Mouse (Mus musculus) hindbrain, embryonic 12.5 days (tissue): ENCODE measurements around the gene Entpd7. TPM values are rescaled to one million over a fixed set of nuclear protein-coding genes. Genes with fewer than 3 reads are reported as not detected.
A peak's percentile ranks its signal among the peaks of the same experiment; 100 is the strongest.

Experiments
- ATAC-seq: fragments of 200-750 bp; cut with Nextera tagmentation; 2 replicates; pipeline ENCODE4 v1.8.0; 2017; ENCODE audit warnings: moderate TSS enrichment; ENCODE audit not compliant: low FRiP score
- H3K27ac ChIP-seq: fragments of 300-500 bp; sonication (generic); 2 replicates; pipeline ENCODE4 v1.5.1; 2016; ENCODE audit warnings: mild to moderate bottlenecking
- H3K27me3 ChIP-seq: fragments of 300-500 bp; sonication (generic); 2 replicates; pipeline ENCODE4 v1.6.1; 2016; ENCODE audit warnings: mild to moderate bottlenecking
- H3K36me3 ChIP-seq: fragments of 300-500 bp; sonication (generic); 2 replicates; pipeline ENCODE4 v1.6.1; 2016; ENCODE audit warnings: mild to moderate bottlenecking
- H3K4me1 ChIP-seq: fragments of 300-500 bp; sonication (generic); 2 replicates; pipeline ENCODE4 v1.6.1; 2016
- H3K4me2 ChIP-seq: fragments of 300-500 bp; sonication (generic); replicated peaks from 2 replicates; pipeline ENCODE4 v1.6.1; 2016; ENCODE audit warnings: mild to moderate bottlenecking
- H3K4me3 ChIP-seq: fragments of 300-500 bp; sonication (generic); 2 replicates; pipeline ENCODE4 v1.5.1; 2016; ENCODE audit warnings: mild to moderate bottlenecking
- H3K9ac ChIP-seq: fragments of 300-500 bp; sonication (generic); 2 replicates; pipeline ENCODE4 v1.6.1; 2016; ENCODE audit warnings: mild to moderate bottlenecking, moderate library complexity
- H3K9me3 ChIP-seq: fragments of 300-500 bp; sonication (generic); replicated peaks from 2 replicates; pipeline ENCODE4 v1.6.1; 2016; ENCODE audit warnings: mild to moderate bottlenecking
- WGBS: fragments of 180-500 bp; shearing (Covaris S2); methylation state at CpG from one replicate; pipeline ENCODE4 v1.1.7; 2016; 5-methylcytosine and 5-hydroxymethylcytosine counted together
- polyA plus RNA-seq: library from polyadenylated mRNA; unstranded; fragments of >200 nt; fragmentation: Nextera tagmentation; extraction: Ambion mirVana; gene quantifications from 2 replicates; pipeline ENCODE4 v1.2.1, GENCODE M21; 2016

The Entpd7 gene
- polyA plus RNA-seq, 1 experiment from 2014 or later = 10.5 TPM

DNA sequence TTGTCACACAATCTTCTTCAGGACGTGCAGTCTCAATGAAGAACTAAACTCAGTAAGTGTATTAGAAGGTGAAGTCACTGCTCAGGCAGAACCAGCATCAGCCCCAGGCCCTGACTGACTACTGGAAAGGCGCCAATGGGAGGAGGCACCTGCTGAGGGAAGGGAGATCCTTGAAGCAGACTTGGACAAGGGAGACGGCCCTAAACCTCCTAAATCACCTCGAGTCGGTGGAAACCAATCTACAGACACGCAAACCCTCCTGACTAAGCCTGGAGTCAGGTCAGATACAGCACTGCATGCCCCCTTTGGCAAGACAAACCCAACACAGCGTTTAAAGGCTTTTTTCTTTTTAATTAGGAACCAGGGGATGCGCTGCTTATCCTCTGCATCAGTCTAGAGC lies 26.0 kb upstream of the Entpd7 start:
- 87% methylated on average over 8 of the region's 8 CpGs for WGBS

DNA sequence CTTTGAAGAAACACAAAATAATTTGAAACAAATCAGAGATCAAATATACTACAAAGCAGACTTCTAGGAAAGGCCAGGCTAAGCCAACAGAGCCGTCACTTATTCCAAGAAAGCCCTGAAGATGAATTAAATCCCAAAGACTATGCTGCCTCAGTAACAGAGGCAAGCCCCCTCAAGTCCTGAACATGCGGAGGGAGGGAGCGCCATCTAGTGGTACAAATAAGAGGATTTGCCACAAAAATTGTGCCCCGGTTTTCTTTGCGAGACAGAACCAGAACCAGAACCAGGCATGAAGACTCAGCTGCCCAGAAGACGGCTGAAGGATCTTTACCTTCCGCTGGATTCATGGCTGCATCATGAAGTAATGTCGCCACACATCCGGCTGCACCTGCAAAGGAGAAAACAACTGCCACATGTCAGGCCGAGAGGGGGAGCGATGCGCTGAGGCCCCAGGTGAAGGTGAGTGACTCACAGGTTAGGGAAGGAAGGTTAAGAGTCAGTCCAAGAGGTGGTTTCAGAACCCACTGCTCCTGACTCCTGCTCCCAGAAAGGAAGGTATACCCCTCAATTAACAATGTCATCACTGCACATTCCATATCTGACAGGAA lies 23.9 kb upstream of the Entpd7 start:
- Histone ChIP-seq H3K4me3 (no peak overlapping the region), H3K4me1 (peaks cover 7% of the 10 kb centered on the region), H3K9ac (no peak overlapping the region), H3K9me3 (no peaks in the 10 kb centered on the region), H3K4me2 (no peak overlapping the region), H3K27ac (no peak overlapping the region), H3K36me3 (peaks cover 15% of the 10 kb centered on the region), H3K27me3 (no peaks in the 10 kb centered on the region)
- 54% methylated on average over 12 of the region's 12 CpGs for whole genome bisulfite sequencing
- ATAC-seq = no peak

More for the DNA sequence above, 26.0 kb upstream of the Entpd7 start:
- no peak overlapping the region for H3K4me3 ChIP-seq
- no peaks in the 10 kb centered on the region for H3K27me3 ChIP-seq
- peaks cover 15% of the 10 kb centered on the region for H3K36me3 ChIP-seq
- no peak overlapping the region for H3K9ac ChIP-seq
- peaks cover 7% of the 10 kb centered on the region for H3K4me1 ChIP-seq
- no peaks in the 10 kb centered on the region for H3K9me3 ChIP-seq
- H3K27ac ChIP-seq = no peak overlapping the region
- no peak overlapping the region for H3K4me2 ChIP-seq
- no peak for ATAC-seq

DNA sequence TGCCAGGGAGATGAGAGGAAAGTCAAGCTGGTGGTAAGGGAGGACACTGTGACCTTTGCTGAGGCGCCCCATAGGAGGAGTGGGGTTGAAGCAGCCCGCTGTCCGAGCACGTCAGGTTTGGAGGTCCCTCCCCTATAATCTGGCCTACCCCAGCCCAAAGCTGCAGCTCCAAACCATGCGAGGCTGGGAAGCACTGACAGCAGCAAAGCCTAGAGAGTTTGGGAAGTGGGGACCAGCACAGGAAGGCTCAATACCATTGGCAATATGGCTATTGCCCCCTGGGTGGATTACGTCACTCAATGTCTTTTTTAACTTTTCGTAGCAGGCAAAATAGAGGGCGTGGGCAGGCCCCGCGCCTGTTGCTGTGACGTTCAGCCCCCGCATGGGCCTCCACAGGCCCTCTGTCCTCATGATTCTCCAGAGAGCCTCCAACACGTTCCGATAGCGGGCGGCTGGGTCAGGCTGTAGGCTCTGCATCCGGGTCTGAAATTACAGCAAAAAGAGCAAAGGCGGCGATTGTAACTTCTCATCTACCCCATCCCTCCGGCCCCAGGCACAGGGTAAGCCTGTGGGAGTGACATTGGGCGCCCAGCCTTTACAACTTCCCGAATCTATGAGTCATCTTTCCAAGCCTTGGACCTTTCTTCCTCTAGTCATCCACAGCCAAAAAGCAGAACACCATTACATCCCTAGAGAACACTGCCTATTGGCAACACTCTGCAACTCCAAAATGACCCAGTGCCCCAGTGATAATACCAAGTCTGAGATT lies 22.6 kb upstream of the Entpd7 start:
- no peak overlapping the region for H3K9ac ChIP-seq
- H3K9me3 ChIP-seq = no peaks in the 10 kb centered on the region
- 83% methylated on average over 22 of the region's 22 CpGs for WGBS

GRCm38 (mm10) chr19:43667430-43667809 lies 22.1 kb upstream of the Entpd7 start:
- Histone ChIP-seq H3K4me1 (peaks cover 2% of the 10 kb centered on the region), H3K27ac (no peak overlapping the region), H3K36me3 (peaks cover 15% of the 10 kb centered on the region), H3K9ac (no peak overlapping the region), H3K4me2 (no peak overlapping the region), H3K4me3 (no peak overlapping the region), H3K27me3 (no peaks in the 10 kb centered on the region), H3K9me3 (no peaks in the 10 kb centered on the region)
- no peak for ATAC-seq
- WGBS = 69% methylated on average over 4 of the region's 4 CpGs

More for the DNA sequence above, 22.6 kb upstream of the Entpd7 start:
- no peak overlapping the region for H3K4me3 ChIP-seq
- H3K4me1 ChIP-seq = peaks cover 7% of the 10 kb centered on the region
- H3K36me3 ChIP-seq = peaks cover 15% of the 10 kb centered on the region
- ATAC-seq = no peak
- no peaks in the 10 kb centered on the region for H3K27me3 ChIP-seq
- H3K4me2 ChIP-seq = no peak overlapping the region
- no peak overlapping the region for H3K27ac ChIP-seq

DNA sequence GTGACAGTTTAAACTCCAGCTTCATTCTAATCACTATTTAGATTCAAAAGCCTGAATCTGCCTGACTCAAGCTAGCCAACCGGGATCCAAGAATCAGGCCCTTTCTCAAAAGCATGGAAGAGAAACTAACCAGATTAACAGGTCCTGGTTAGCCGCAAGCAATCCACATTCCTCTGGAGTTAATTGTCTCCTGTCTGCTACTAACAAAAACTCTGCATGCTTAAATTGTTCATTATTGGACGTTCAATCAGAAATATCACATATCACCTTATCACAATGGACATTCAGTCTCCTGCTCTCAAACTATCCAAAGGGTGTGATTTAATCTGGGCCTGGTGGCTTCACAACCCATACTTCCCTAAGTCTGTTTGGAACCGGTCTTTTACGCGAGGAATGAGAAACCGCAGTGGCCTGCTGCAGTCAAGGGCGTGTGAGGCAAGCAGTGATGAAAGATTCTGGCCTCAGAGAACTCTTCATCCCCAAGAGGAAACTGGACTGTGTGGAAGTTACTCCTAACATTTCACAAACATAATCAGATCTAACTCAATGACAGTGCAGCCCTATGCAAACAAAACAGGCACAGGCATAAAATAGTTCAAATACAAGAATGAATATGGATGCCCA lies 20.2 kb upstream of the Entpd7 start:
- H3K4me2 ChIP-seq = no peak overlapping the region
- no peak overlapping the region for H3K9ac ChIP-seq
- peaks cover 15% of the 10 kb centered on the region for H3K4me1 ChIP-seq
- no peaks in the 10 kb centered on the region for H3K9me3 ChIP-seq
- H3K4me3 ChIP-seq = no peak overlapping the region
- H3K27ac ChIP-seq = no peak overlapping the region
- H3K36me3 ChIP-seq = peaks cover 2% of the 10 kb centered on the region
- H3K27me3 ChIP-seq = no peaks in the 10 kb centered on the region
- WGBS = 76% methylated on average over 8 of the region's 8 CpGs
- ATAC-seq = no peak

DNA sequence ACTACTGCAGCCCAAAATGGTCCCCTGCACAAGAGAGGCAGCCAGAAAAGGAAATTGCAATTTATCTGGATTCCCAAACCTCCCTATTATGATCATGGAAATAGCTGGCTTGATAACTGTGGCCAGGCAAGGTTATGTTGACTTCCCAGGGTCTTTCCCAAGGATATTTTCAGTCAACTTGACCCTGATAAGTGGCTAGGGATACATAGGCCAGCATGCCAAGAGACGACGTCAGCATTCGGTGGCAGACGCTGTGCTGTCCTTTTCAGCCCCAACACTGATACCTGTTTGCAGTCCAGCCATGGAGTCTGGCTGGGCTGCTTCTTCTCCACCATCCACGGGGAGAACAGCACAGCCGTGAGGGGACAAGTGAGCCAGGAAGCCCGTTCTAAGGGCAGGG lies 18.4 kb upstream of the Entpd7 start:
- Histone ChIP-seq H3K27me3 (no peaks in the 10 kb centered on the region), H3K4me1 (peaks cover 21% of the 10 kb centered on the region), H3K4me3 (no peak overlapping the region), H3K27ac (no peak overlapping the region), H3K9ac (no peak overlapping the region), H3K9me3 (no peaks in the 10 kb centered on the region), H3K36me3 (no peaks in the 10 kb centered on the region), H3K4me2 (no peak overlapping the region)
- no peak for ATAC-seq
- WGBS = 82% methylated on average over 7 of the region's 7 CpGs

GRCm38 (mm10) chr19:43673513-43674315 lies 15.8 kb upstream of the Entpd7 start:
- H3K4me1 ChIP-seq = peaks cover 28% of the 10 kb centered on the region
- no peaks in the 10 kb centered on the region for H3K9me3 ChIP-seq
- no peak for ATAC-seq
- no peak overlapping the region for H3K27ac ChIP-seq
- WGBS = 11% methylated on average over 21 of the region's 21 CpGs
- peak overlapping the region; percentile 66 for H3K4me2 ChIP-seq
- H3K4me3 ChIP-seq = peak overlapping the region; percentile 97
- peak overlapping the region; percentile 91 for H3K9ac ChIP-seq
- no peaks in the 10 kb centered on the region for H3K36me3 ChIP-seq
- peaks cover 3% of the 10 kb centered on the region; the same call in 1 of the 2 replicates for H3K27me3 ChIP-seq

DNA sequence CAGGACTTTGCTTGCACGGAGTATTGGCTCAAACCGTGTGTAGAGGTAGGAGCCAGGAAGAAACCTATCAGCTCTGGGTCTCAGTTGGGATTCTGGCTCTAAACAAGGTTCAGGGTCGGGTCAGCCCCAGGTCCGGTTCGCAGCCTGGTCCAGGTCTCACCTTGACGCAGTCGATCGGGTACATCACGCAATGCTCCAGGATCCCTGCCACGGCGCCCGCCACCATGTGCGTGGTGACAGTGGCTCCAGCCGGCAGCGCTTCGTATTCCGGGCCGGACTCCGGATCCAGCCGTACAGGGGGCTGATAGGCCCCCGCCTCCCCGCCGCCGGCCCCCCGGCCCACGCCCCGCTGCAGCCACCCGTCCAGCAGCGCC lies 15.2 kb upstream of the Entpd7 start:
- peak; percentile 15 for ATAC-seq
- WGBS = 2% methylated on average over 27 of the region's 29 CpGs
- H3K27ac ChIP-seq = peak overlapping the region; percentile 82

GRCm38 (mm10) chr19:43674730-43675524 lies 14.5 kb upstream of the Entpd7 start, which contains the start of gene Slc25a28:
Gene Slc25a28 (minus strand): TSS chr19:43674881.
- Histone ChIP-seq H3K36me3 (no peaks in the 10 kb centered on the region), H3K27me3 (peaks cover 3% of the 10 kb centered on the region; the same call in 1 of the 2 replicates), H3K9ac (peak within 1 kb of the TSS; percentile 91), H3K27ac (peak within 1 kb of the TSS; percentile 95), H3K9me3 (no peaks in the 10 kb centered on the region), H3K4me2 (peak within 1 kb of the TSS; percentile 87), H3K4me1 (peaks cover 28% of the 10 kb centered on the region), H3K4me3 (peak within 1 kb of the TSS; percentile 97)
- under 1% methylated on average over 72 of the region's 79 CpGs for WGBS
- ATAC-seq = peak; percentile 99

More for the DNA sequence above, 15.2 kb upstream of the Entpd7 start:
- Histone ChIP-seq H3K27me3 (peaks cover 3% of the 10 kb centered on the region; the same call in 1 of the 2 replicates), H3K4me1 (peaks cover 28% of the 10 kb centered on the region), H3K9me3 (no peaks in the 10 kb centered on the region), H3K4me2 (peak overlapping the region; percentile 66), H3K4me3 (peak overlapping the region; percentile 97), H3K9ac (peak overlapping the region; percentile 91), H3K36me3 (no peaks in the 10 kb centered on the region)

DNA sequence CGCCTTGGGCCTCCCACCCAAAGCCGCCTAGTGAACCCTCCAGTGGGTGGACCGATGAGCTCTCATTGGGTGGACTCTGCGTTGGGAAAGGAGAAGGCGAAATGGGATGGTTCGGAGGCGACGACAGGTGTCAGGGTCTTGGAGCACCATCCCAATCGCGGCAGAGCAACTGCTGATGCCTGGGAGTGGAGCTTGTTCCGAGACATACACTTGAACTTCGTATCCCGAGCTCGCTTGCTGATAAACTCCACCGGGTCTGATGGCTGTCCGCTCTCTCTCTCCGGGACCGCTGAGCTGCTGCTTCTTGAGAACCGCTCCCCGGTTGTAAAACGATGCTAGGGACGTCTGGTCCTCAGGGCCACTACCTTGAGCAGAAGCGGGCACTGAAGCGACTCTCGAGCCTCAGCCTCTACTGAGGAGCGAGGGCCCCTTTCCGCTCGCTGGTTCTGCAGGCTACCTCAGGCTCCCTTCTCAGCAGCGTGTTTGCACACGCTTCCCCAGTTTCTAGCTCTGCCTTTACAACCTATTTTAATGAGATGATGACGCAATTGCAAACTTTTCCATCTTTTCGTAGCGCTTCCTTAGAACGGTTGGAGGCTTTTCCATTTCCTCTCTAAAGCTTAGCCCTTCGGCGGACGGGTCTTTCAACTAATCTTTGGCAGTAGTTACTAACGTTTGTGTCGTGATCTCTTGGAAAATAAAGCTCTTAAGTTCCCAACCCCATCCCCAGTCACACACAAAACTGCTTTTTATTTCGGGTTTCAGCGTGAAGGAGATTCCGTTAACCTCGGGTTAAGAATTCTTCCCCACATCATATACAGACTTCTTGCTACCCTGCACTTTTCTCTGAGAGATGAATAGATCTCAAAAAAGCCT lies 13.7 kb upstream of the Entpd7 start:
- 0 out of 2 replicates have a peak, but pooled peaks have one; percentile 1 for ATAC-seq
- H3K27me3 ChIP-seq = peaks cover 3% of the 10 kb centered on the region; the same call in 1 of the 2 replicates
- peak overlapping the region; percentile 65 for H3K9ac ChIP-seq
- H3K4me2 ChIP-seq = peak overlapping the region; percentile 87
- H3K36me3 ChIP-seq = no peaks in the 10 kb centered on the region
- peak overlapping the region; percentile 95 for H3K27ac ChIP-seq
- peak overlapping the region; percentile 97 for H3K4me3 ChIP-seq
- H3K4me1 ChIP-seq = peaks cover 28% of the 10 kb centered on the region
- no peaks in the 10 kb centered on the region for H3K9me3 ChIP-seq
- 2% methylated on average over 43 of the region's 43 CpGs for WGBS
